Mouse (Mus musculus) MEL (cell line): ENCODE measurements at regions not wholly inside any gene's neighbourhood (a gene's known extent, or its start where the extent isn't known, plus 50 kb on each side); places are given as distances from the start of the nearest gene placed in this dataset.

Experiments
- CTCF ChIP-seq, 3 experiments: IDR thresholded peaks in 2 of 3; conservative IDR thresholded peaks in 1 of 3; 2 replicates each; pipeline ENCODE4 v1.5.1; 2011 to 2012; ENCODE audit warnings: low read length in 3 of 3, low read depth in 2 of 3, mild to moderate bottlenecking in 2 of 3, improper control_type of control experiment in 1 of 3, inconsistent platforms in 1 of 3, mixed read lengths in 1 of 3, moderate library complexity in 1 of 3; ENCODE audit not compliant: control insufficient read depth in 1 of 3, insufficient read depth in 1 of 3, poor library complexity in 1 of 3, severe bottlenecking in 1 of 3
- EP300 ChIP-seq, 2 experiments: IDR thresholded peaks; 2 replicates each; pipeline ENCODE4 v1.6.1; 2011; ENCODE audit warnings: improper control_type of control experiment in 2 of 2, low read length in 2 of 2, low read depth in 1 of 2, mild to moderate bottlenecking in 1 of 2
- UBTF ChIP-seq: IDR thresholded peaks from 2 replicates; pipeline ENCODE4 v1.6.1; 2012; ENCODE audit warnings: low read depth, mild to moderate bottlenecking, inconsistent platforms, low read length, improper control_type of control experiment, moderate library complexity, borderline replicate concordance; ENCODE audit not compliant: insufficient read depth

GRCm38 (mm10) chr3:119498711-119499110 lies 285.6 kb downstream of the Ptbp2 start:
- TF ChIP-seq UBTF: no peak
- no peak for TF ChIP-seq CTCF (IDR thresholded peaks at IDR 0.05 in 2 of 3, conservative IDR thresholded peaks at IDR 0.05 in 1 of 3; ENCODE audit: control insufficient read depth in 1 of 3, insufficient read depth in 1 of 3, low read depth in 2 of 3, low read length in 3 of 3, poor library complexity in 1 of 3, severe bottlenecking in 1 of 3)
- TF ChIP-seq EP300 (IDR thresholded peaks at IDR 0.05; ENCODE audit: low read depth in 1 of 2, low read length in 2 of 2): no peak
